Mouse (Mus musculus) MEL (cell line): ENCODE measurements around the gene Ocrl. TPM values are rescaled to one million over a fixed set of nuclear protein-coding genes. Genes with fewer than 3 reads are reported as not detected.

Experiments used
- DNase-seq: peaks from one replicate; pipeline ENCODE4 v3.0.0; 2011; ENCODE audit warnings: low read depth, low spot score
- H3K27ac ChIP-seq: 2 replicates; pipeline ENCODE4 v1.5.1; 2012; ENCODE audit warnings: low read depth, mild to moderate bottlenecking, control low read depth, low read length, moderate library complexity; ENCODE audit not compliant: control insufficient read depth
- H3K27me3 ChIP-seq, 2 experiments: fragments of 150-350 bp in 1 of 2; sonication (generic) in 1 of 2; 2 replicates each; pipeline ENCODE4 v1.6.1; 2012; ENCODE audit warnings: low read length in 2 of 2, mild to moderate bottlenecking in 2 of 2, improper control_type of control experiment in 1 of 2, moderate library complexity in 1 of 2; ENCODE audit not compliant: insufficient read depth in 2 of 2, control insufficient read depth in 1 of 2
- H3K36me3 ChIP-seq, 2 experiments: 2 replicates each; pipeline ENCODE4 v1.6.1; 2012 to 2014; ENCODE audit warnings: low read length in 2 of 2, improper control_type of control experiment in 1 of 2, inconsistent platforms in 1 of 2, mild to moderate bottlenecking in 1 of 2; ENCODE audit not compliant: insufficient read depth in 2 of 2, control insufficient read depth in 1 of 2
- H3K4me1 ChIP-seq, 2 experiments: fragments of 150-350 bp in 1 of 2; sonication (generic) in 1 of 2; 2 replicates each; pipeline ENCODE4 v1.6.1; 2012; ENCODE audit warnings: low read length in 2 of 2, improper control_type of control experiment in 1 of 2, mild to moderate bottlenecking in 1 of 2; ENCODE audit not compliant: insufficient read depth in 2 of 2, control insufficient read depth in 1 of 2
- H3K4me3 ChIP-seq, 2 experiments: fragments of 150-350 bp in 1 of 2; sonication (generic) in 1 of 2; 2 replicates each; pipeline ENCODE4 v1.5.1; 2012; ENCODE audit warnings: low read depth in 2 of 2, low read length in 2 of 2, mild to moderate bottlenecking in 2 of 2, moderate library complexity in 2 of 2, control low read depth in 1 of 2, improper control_type of control experiment in 1 of 2; ENCODE audit not compliant: control insufficient read depth in 1 of 2, insufficient read depth in 1 of 2
- H3K79me2 ChIP-seq: 2 replicates; pipeline ENCODE4 v1.6.1; 2012; ENCODE audit warnings: mild to moderate bottlenecking, low read length, moderate library complexity; ENCODE audit not compliant: control insufficient read depth, poor library complexity, insufficient read depth
- H3K9ac ChIP-seq: 2 replicates; pipeline ENCODE4 v1.6.1; 2012; ENCODE audit warnings: low read depth, mild to moderate bottlenecking, control low read depth, low read length, moderate library complexity; ENCODE audit not compliant: control insufficient read depth, poor library complexity, severe bottlenecking
- H3K9me3 ChIP-seq: fragments of 150-350 bp; sonication (generic); replicated peaks from 2 replicates; pipeline ENCODE4 v1.6.1; 2012; ENCODE audit warnings: mild to moderate bottlenecking, low read length, improper control_type of control experiment, moderate library complexity; ENCODE audit not compliant: insufficient read depth
- CHD1 ChIP-seq: IDR thresholded peaks from 2 replicates; pipeline ENCODE4 v1.6.1; 2012; ENCODE audit warnings: low read depth, mild to moderate bottlenecking, inconsistent platforms, low read length, improper control_type of control experiment
- CHD2 ChIP-seq: IDR thresholded peaks from 2 replicates; pipeline ENCODE4 v1.6.1; 2011; ENCODE audit warnings: low read length, improper control_type of control experiment
- CTCF ChIP-seq, 3 experiments: IDR thresholded peaks in 2 of 3; conservative IDR thresholded peaks in 1 of 3; 2 replicates each; pipeline ENCODE4 v1.5.1; 2011 to 2012; ENCODE audit warnings: low read length in 3 of 3, low read depth in 2 of 3, mild to moderate bottlenecking in 2 of 3, improper control_type of control experiment in 1 of 3, inconsistent platforms in 1 of 3, mixed read lengths in 1 of 3, moderate library complexity in 1 of 3; ENCODE audit not compliant: control insufficient read depth in 1 of 3, insufficient read depth in 1 of 3, poor library complexity in 1 of 3, severe bottlenecking in 1 of 3
- E2F4 ChIP-seq: IDR thresholded peaks from 2 replicates; pipeline ENCODE4 v1.6.1; 2011; ENCODE audit warnings: low read depth, low read length, improper control_type of control experiment, borderline replicate concordance
- ELF1 ChIP-seq: IDR thresholded peaks from 2 replicates; pipeline ENCODE4 v1.6.1; 2014; ENCODE audit warnings: low read depth, mild to moderate bottlenecking, inconsistent platforms, low read length, improper control_type of control experiment, moderate library complexity
- EP300 ChIP-seq, 2 experiments: IDR thresholded peaks; 2 replicates each; pipeline ENCODE4 v1.6.1; 2011; ENCODE audit warnings: improper control_type of control experiment in 2 of 2, low read length in 2 of 2, low read depth in 1 of 2, mild to moderate bottlenecking in 1 of 2
- ETS1 ChIP-seq: IDR thresholded peaks from 2 replicates; pipeline ENCODE4 v1.6.1; 2012; ENCODE audit warnings: low read depth, mild to moderate bottlenecking, inconsistent platforms, low read length, improper control_type of control experiment, moderate library complexity
- GABPA ChIP-seq: IDR thresholded peaks from 2 replicates; pipeline ENCODE4 v1.6.1; 2012; ENCODE audit warnings: low read depth, mild to moderate bottlenecking, inconsistent platforms, low read length, improper control_type of control experiment, moderate library complexity
- GATA1 ChIP-seq: IDR thresholded peaks from 2 replicates; pipeline ENCODE4 v1.6.1; 2011; ENCODE audit warnings: low read depth, low read length, improper control_type of control experiment
- HCFC1 ChIP-seq: IDR thresholded peaks from 2 replicates; pipeline ENCODE4 v1.6.1; 2012; ENCODE audit warnings: low read depth, mild to moderate bottlenecking, inconsistent platforms, low read length, improper control_type of control experiment, moderate library complexity
- JUND ChIP-seq: IDR thresholded peaks from 2 replicates; pipeline ENCODE4 v1.6.1; 2011; ENCODE audit warnings: low read depth, mild to moderate bottlenecking, improper control_type of control experiment, low read length
- KAT2A ChIP-seq: conservative IDR thresholded peaks from 2 replicates; pipeline ENCODE4 v1.6.1; 2012; ENCODE audit warnings: low read depth, low read length, improper control_type of control experiment, inconsistent platforms
- MAFK ChIP-seq: IDR thresholded peaks from 2 replicates; pipeline ENCODE4 v1.6.1; 2011; ENCODE audit warnings: low read depth, mild to moderate bottlenecking, low read length, improper control_type of control experiment, borderline replicate concordance
- MAX ChIP-seq: IDR thresholded peaks from 2 replicates; pipeline ENCODE4 v1.6.1; 2011; ENCODE audit warnings: low read length, improper control_type of control experiment
- MAZ ChIP-seq: IDR thresholded peaks from 2 replicates; pipeline ENCODE4 v1.6.1; 2012; ENCODE audit warnings: low read depth, mild to moderate bottlenecking, inconsistent platforms, low read length, improper control_type of control experiment
- MEF2A ChIP-seq: IDR thresholded peaks from 2 replicates; pipeline ENCODE4 v1.6.1; 2014; ENCODE audit warnings: low read depth, mild to moderate bottlenecking, inconsistent platforms, low read length, improper control_type of control experiment; ENCODE audit not compliant: poor library complexity, insufficient replicate concordance, severe bottlenecking; ENCODE audit errors: extremely low read depth
- MXI1 ChIP-seq: IDR thresholded peaks from 2 replicates; pipeline ENCODE4 v1.6.1; 2011; ENCODE audit warnings: mild to moderate bottlenecking, low read depth, low read length, improper control_type of control experiment
- MYB ChIP-seq: IDR thresholded peaks from 2 replicates; pipeline ENCODE4 v1.6.1; 2011; ENCODE audit warnings: mild to moderate bottlenecking, low read depth, low read length, improper control_type of control experiment
- MYC ChIP-seq: IDR thresholded peaks from 2 replicates; pipeline ENCODE4 v1.6.1; 2011; ENCODE audit warnings: low read depth, mild to moderate bottlenecking, low read length, improper control_type of control experiment, moderate library complexity
- NELFE ChIP-seq: IDR thresholded peaks from 2 replicates; pipeline ENCODE4 v1.6.1; 2011; ENCODE audit warnings: low read depth, low read length, improper control_type of control experiment
- NRF1 ChIP-seq: IDR thresholded peaks from 2 replicates; pipeline ENCODE4 v1.6.1; 2014; ENCODE audit warnings: low read depth, mild to moderate bottlenecking, inconsistent platforms, low read length, improper control_type of control experiment, moderate library complexity; ENCODE audit not compliant: poor library complexity, insufficient read depth, severe bottlenecking
- POLR2A ChIP-seq, 2 experiments: IDR thresholded peaks; 2 replicates each; pipeline ENCODE4 v1.6.1; 2011 to 2012; ENCODE audit warnings: low read length in 2 of 2, mild to moderate bottlenecking in 2 of 2, control low read depth in 1 of 2, improper control_type of control experiment in 1 of 2, low read depth in 1 of 2, moderate library complexity in 1 of 2; ENCODE audit not compliant: control insufficient read depth in 1 of 2, insufficient read depth in 1 of 2, poor library complexity in 1 of 2
- POLR2AphosphoS2 ChIP-seq: IDR thresholded peaks from 2 replicates; pipeline ENCODE4 v1.6.1; 2011; ENCODE audit warnings: low read length, improper control_type of control experiment
- RAD21 ChIP-seq: IDR thresholded peaks from 2 replicates; pipeline ENCODE4 v1.6.1; 2011; ENCODE audit warnings: mild to moderate bottlenecking, low read depth, low read length, improper control_type of control experiment
- RCOR1 ChIP-seq: IDR thresholded peaks from 2 replicates; pipeline ENCODE4 v1.6.1; 2012; ENCODE audit warnings: low read depth, mild to moderate bottlenecking, inconsistent platforms, low read length, improper control_type of control experiment
- SIN3A ChIP-seq: IDR thresholded peaks from 2 replicates; pipeline ENCODE4 v1.6.1; 2012; ENCODE audit warnings: low read length, improper control_type of control experiment, inconsistent platforms
- SMC3 ChIP-seq: IDR thresholded peaks from 2 replicates; pipeline ENCODE4 v1.6.1; 2011; ENCODE audit warnings: low read depth, low read length, improper control_type of control experiment
- TAL1 ChIP-seq: IDR thresholded peaks from 2 replicates; pipeline ENCODE4 v1.6.1; 2012; ENCODE audit warnings: mild to moderate bottlenecking, inconsistent platforms, low read length, moderate library complexity, mixed read lengths
- TBP ChIP-seq: IDR thresholded peaks from 2 replicates; pipeline ENCODE4 v1.8.0; 2011; ENCODE audit warnings: low read depth, low read length, improper control_type of control experiment
- TCF12 ChIP-seq: IDR thresholded peaks from 2 replicates; pipeline ENCODE4 v1.6.1; 2014; ENCODE audit warnings: low read depth, mild to moderate bottlenecking, inconsistent platforms, low read length, improper control_type of control experiment, moderate library complexity
- UBTF ChIP-seq: IDR thresholded peaks from 2 replicates; pipeline ENCODE4 v1.6.1; 2012; ENCODE audit warnings: low read depth, mild to moderate bottlenecking, inconsistent platforms, low read length, improper control_type of control experiment, moderate library complexity, borderline replicate concordance; ENCODE audit not compliant: insufficient read depth
- USF2 ChIP-seq, 2 experiments: IDR thresholded peaks; 2 replicates each; pipeline ENCODE4 v1.6.1; 2011 to 2012; ENCODE audit warnings: improper control_type of control experiment in 2 of 2, low read length in 2 of 2, borderline replicate concordance in 1 of 2, inconsistent platforms in 1 of 2, low read depth in 1 of 2, mild to moderate bottlenecking in 1 of 2; ENCODE audit not compliant: insufficient read depth in 1 of 2
- ZC3H11A ChIP-seq: IDR thresholded peaks from 2 replicates; pipeline ENCODE4 v1.6.1; 2012; ENCODE audit warnings: low read depth, mild to moderate bottlenecking, inconsistent platforms, low read length, improper control_type of control experiment
- ZKSCAN1 ChIP-seq: IDR thresholded peaks from 2 replicates; pipeline ENCODE4 v1.6.1; 2012; ENCODE audit warnings: low read depth, mild to moderate bottlenecking, inconsistent platforms, low read length, improper control_type of control experiment, moderate library complexity
- ZMIZ1 ChIP-seq: IDR thresholded peaks from 2 replicates; pipeline ENCODE4 v1.6.1; 2012; ENCODE audit warnings: low read depth, mild to moderate bottlenecking, inconsistent platforms, low read length, improper control_type of control experiment, moderate library complexity
- polyA plus RNA-seq, 2 experiments: library from polyadenylated mRNA; stranded (reverse) in 1 of 2; unstranded in 1 of 2; fragments of >175 nt in 1 of 2; fragments of >200 nt in 1 of 2; gene quantifications; 2 replicates each; pipeline versions ENCODE4 v1.2.1 to v1.2.4; 2012; ENCODE audit warnings: low replicate concordance in 2 of 2, low read depth in 1 of 2; ENCODE audit not compliant: insufficient read length in 2 of 2, insufficient read depth in 1 of 2, missing spikeins in 1 of 2
- total RNA-seq: library from RNA; depleted of rRNA; stranded (reverse); fragments of 300-350 nt; gene quantifications from 2 replicates; pipeline ENCODE4 v1.2.3, GENCODE M21; 2012

Ocrl gene
- total and polyA plus RNA-seq, 3 experiments: 6.4 to 22.2 TPM; not detected in 1

- Histone ChIP-seq H3K4me3 (peak overlapping the region in 1 of 2 experiments; percentile 20; a peak in 1 of 4 replicates), H3K4me1 (no peaks in the 10 kb centered on the region), H3K9ac (no peak overlapping the region), H3K27ac (no peak overlapping the region), H3K79me2 (no peaks in the 10 kb centered on the region), H3K27me3 (no peaks in the 10 kb centered on the region; a peak in 3 of 4 replicates), H3K9me3 (no peaks in the 10 kb centered on the region), H3K36me3 (no peaks in the 10 kb centered on the region)
- TF ChIP-seq POLR2AphosphoS2: no peak
- no peak for TF ChIP-seq E2F4
- no peak for TF ChIP-seq HCFC1
- peak; percentile 46; the same call in 1 of the 2 replicates for TF ChIP-seq ZC3H11A
- no peak for TF ChIP-seq TBP
- no peak for TF ChIP-seq MAZ
- no peak for TF ChIP-seq EP300 (IDR thresholded peaks at IDR 0.05; ENCODE audit: low read depth in 1 of 2, low read length in 2 of 2)
- TF ChIP-seq RCOR1: no peak
- no peak for TF ChIP-seq MYB
- TF ChIP-seq GABPA: no peak
- TF ChIP-seq TAL1: no peak
- TF ChIP-seq RAD21: peak; percentile 78
- TF ChIP-seq NELFE: no peak
- no peak for TF ChIP-seq KAT2A
- no peak for TF ChIP-seq ELF1
- TF ChIP-seq CHD1: no peak
- TF ChIP-seq CTCF (IDR thresholded peaks at IDR 0.05 in 2 of 3, conservative IDR thresholded peaks at IDR 0.05 in 1 of 3; ENCODE audit: control insufficient read depth in 1 of 3, insufficient read depth in 1 of 3, low read depth in 2 of 3, low read length in 3 of 3, poor library complexity in 1 of 3, severe bottlenecking in 1 of 3): peak; percentile 54 to 73 (median 62)
- TF ChIP-seq ZMIZ1: no peak
- TF ChIP-seq MYC: no peak
- no peak for TF ChIP-seq GATA1
- TF ChIP-seq SMC3: peak; percentile 69
- no peak for TF ChIP-seq UBTF
- TF ChIP-seq POLR2A (IDR thresholded peaks at IDR 0.05; ENCODE audit: control insufficient read depth in 1 of 2, insufficient read depth in 1 of 2, low read depth in 1 of 2, low read length in 2 of 2, poor library complexity in 1 of 2): no peak
- no peak for TF ChIP-seq SIN3A
- no peak for TF ChIP-seq MAFK
- TF ChIP-seq JUND: no peak
- TF ChIP-seq ETS1: no peak
- no peak for TF ChIP-seq MEF2A
- no peak for TF ChIP-seq NRF1
- TF ChIP-seq TCF12: no peak
- no peak for TF ChIP-seq USF2 (IDR thresholded peaks at IDR 0.05; ENCODE audit: borderline replicate concordance in 1 of 2, insufficient read depth in 1 of 2, low read depth in 1 of 2, low read length in 2 of 2)
- TF ChIP-seq CHD2: no peak
- no peak for TF ChIP-seq MAX
- TF ChIP-seq ZKSCAN1: no peak
- TF ChIP-seq MXI1: no peak
- DNase-seq: peak; percentile 56
Measured at GRCm38 (mm10) chrX:47992606-47993005, 80.4 kb downstream of the Ocrl start.
